Mouse (Mus musculus) testis, postnatal 14 days (tissue): ENCODE data around the gene Ccdc190.
A peak's percentile ranks its signal among the peaks of the same experiment; 100 is the strongest.

Experiments
- DNase-seq: peaks from one replicate; pipeline ENCODE4 v3.0.0; 2021; ENCODE audit warnings: low spot score

Ccdc190 gene

DNA sequence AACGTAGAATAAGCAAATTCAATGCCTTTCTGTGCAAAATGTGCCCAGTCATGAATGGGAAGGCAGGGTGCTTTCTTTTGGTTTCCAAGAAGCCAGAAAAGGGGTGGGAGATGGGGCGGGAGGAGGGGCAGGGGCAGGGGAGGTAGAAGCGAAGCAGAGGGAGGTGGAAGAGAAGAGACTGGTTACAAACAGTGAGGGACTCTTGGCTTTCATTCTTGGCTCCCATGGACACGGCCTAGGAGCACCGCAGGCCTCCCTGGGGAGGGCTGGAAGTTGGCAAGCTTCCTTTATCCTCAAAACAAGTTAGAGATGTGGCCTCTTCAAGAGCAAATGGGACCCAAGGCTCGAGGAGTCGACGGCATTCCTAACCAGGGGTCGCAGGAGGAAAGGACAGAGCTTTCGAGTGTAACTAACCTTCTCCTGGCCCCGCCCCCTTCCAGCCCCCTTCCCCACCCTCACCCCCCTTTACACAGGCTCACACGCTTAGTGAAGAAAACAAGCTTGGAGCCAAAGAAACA is at the start of gene Ccdc190:
Gene Ccdc190, plus strand, starts transcription at position 195 of the 518 bp plus-strand sequence.
- DNase-seq, result no peak

DNA sequence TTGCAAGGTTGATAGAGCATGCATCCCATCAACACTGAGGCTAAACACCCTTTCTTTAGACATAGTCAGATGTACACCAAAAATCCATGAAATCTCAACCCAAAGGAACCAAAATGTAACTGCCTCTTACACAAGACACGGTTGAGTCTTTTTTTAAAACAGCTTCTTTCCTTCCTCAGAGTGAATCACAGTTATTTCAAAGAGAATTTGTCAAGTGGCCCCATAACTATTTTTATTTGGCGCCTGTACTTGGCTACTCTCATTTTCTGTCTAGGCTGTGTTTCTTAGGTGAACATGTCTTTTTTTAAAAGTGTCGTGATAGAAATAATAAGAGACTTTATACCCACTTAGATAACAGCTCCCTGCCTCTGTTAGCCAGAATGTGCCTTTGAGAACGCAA is 49.4 kb upstream of the Ccdc190 start:
- no peak for DNase-seq

DNA sequence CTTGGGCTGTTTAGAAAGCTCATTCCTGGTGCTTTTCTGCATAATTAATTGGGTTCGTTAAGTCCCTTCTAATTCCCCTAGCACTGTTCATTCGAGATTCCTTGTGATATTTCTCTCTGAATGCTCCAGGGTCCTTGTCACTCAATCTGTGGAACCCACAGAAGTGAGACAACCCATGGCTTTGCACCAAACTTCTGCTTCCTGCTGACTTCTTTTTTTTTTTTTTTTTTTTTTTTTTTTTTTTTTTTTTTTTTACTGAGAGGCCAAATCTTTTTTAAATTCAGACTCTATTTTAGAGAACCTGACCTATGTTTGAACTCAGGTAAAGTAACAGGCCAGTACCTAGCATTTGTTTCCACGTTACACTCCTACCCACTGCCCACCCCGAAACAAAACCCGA is 48.3 kb upstream of the Ccdc190 start:
- no peak for DNase-seq

DNA sequence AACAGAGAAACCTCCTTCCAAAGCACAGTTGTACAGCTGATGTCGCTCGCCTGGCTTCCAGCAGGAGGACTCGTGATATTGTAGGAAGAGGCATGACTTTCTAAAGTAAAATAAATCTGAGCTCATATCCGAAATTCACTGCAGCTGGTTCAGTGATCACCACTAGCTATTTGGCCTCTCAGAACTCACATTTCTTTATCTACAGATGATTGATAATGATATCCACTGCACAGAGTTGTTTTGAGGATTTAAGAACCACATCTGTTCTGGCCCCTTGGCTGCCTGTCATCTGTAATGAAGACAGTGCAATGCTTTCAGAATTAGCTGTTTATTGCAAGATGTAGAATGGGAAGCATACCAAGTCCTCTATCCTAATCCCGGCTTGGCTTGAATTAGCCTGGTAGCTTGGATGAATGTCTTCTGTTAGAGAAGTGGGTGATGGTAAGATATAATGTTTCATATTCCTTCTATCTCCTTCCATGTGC is 45.3 kb upstream of the Ccdc190 start:
- DNase-seq, result no peak

DNA sequence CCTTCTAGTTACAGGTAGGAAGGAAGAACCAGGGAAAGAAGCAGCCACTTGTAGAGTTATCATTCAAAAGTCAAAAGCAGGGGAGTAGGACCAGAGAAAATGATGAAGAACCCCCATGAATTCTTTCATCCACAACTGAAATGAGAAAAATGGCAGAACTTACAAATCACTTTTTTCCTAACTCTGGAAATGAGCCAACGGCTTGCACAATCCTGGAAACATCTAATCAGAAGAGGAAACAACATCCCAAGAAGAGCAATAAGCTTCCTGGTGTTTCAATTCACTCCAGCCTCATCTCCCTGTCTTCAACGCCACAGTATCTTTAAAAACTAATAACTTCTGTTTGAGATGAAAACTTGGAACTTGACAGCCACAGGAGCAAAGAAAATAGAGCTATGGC is 39.2 kb upstream of the Ccdc190 start:
- no peak for DNase-seq

DNA sequence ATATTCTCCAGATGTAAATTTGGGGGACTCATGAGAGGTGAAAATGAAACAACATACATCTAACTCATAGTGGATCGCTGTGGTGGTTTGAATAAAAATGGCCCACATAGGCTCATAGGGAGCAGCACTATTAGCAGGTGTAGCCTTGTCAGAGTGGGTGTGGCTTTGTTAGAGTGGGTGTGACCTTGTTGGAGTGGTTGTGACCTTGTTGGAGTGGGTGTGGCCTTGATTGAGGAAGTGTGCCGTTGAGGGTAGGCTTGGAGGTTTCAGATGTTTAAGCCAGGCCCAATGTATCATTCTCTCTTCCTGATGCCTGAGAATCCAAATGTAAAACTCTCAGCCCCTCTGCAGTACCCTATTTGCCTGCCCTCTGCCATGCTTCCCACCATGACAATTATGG is 34.5 kb upstream of the Ccdc190 start:
- DNase-seq, result no peak

DNA sequence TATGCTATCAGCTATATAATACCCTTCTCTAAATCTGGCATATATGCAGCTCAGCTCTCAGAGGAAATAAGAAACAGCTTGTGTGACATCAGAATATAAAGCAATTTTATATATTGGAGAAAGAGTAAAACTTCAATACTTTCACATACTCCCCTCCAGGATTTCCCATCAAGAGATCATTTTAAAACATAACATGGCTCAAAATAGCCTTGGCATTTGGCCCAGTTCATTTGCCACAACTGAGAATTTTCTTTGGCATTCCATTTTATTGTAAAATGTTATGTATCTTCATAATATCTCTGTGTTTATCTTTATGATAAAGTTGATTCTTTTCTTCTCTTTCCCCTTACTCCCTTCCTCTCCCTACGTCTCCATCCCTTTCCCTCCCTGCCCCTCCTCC is 32.8 kb upstream of the Ccdc190 start:
- DNase-seq, result no peak

DNA sequence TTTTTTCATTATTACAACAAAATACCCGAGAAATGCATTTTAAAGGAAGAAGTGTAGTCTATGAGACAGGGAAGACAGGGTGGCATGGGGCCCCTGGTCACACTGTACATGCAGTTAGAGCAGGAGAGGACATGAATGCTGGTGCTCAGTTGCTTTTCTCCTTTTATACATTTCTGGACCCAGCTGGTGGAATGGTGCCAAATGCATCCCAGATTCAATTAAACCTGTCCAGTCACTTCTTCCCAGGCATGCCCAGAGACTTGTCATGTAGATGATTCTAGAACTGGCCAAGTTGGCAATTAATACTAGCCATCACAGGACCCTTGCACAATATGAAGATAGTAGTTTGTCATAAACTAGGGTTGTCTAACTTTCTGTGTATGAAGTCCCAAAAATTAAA is 30.5 kb upstream of the Ccdc190 start:
- no peak for DNase-seq

DNA sequence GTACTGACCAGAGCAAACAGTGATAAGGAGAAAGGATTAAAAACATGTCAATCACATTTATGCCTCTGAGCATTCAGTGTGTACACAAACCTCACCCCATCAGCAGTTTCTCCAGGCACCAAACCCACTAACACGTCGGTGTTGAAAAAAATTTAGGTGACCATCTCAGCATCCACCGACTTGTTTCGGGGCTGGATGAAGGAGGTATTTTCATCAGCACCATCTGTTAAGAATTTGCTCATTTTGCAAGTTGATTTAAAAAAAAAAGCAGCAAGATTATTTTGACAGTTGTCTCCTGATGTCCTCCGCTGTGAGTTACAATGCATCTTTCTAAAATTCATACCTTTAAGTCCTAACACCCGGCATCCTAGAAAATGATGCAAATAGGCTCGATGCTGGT is 29.8 kb upstream of the Ccdc190 start:
- no peak for DNase-seq

DNA sequence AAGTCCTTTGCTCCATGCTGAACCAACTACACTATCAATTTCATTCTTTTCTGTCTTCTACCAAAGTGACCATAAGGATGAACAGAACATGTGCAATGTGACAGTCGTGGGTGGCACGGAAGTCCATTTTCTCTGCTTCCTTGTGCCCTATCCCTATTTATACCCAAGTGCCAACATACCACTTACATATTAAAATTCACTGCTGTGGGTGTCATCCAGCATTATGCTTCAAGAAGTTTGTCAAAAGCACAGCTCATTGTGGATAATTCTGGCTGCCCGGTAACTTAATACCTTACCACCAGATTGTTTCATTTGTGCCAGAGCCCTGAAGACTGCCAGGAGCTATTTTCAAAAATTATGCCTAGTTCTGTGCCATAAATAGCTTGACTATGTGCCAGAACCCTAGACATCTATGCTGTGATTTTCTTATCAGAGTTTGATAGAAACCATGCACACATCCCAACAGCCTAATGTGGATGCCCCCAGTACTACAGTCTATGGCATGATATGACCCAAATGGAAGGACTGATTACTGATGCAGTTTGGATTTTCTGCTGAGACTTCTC is 27.6 kb upstream of the Ccdc190 start:
- no peak for DNase-seq

DNA sequence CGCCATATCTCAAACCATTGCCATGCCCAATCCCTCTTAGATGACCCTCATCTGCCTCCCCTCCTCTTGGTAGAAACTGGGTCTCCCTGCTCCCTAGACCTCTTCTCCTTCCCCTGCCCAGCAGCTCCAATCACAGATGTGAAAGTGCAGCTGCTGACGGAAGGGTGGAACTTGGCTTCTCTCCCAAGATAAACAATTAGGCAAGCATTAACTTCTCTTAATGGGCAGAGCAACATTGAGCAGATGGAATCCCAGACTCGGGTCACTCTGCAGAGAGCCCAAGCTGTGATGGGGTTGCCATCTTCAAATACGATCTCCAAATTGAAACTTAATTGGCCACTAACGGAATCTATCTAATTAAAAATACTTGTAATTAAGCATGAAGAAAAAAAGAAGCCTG is 19.3 kb upstream of the Ccdc190 start:
- DNase-seq, result no peak

DNA sequence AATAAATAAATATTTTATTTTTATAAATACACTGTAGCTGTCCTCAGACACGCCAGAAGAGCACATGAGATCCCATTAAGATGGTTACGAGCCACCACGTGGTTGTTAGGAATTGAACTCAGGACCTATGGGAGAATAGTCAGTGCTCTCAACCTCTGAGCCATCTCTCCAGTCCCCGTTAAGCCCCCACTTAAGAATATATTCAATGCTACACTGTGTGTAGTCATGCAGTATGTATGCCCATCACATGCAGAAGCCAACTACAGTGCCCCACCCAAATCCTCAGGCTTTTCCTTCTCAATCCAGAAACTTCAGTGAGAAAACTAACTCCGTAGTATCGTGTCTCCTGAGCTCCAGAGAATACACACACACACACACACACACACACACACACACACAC is 18.8 kb upstream of the Ccdc190 start:
- DNase-seq, result no peak

DNA sequence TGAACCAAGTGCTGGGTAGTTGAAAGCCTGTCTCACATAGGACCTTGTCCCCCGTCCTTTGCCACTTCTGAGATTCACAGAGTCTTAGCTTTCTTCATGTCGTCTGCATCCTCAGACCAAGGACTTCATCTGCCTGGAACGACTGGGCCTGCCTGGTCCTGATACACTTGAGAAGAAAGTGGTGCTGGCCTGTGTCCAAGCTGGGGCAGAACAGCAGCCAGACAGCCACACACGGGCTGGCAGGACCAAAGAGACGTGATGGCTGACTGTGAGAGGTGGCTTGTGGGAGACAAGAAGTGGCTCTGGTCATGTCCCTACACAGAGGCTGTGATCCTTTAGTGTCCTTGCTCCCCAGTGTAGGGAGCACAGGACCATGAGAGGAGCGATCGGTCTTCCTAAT is 17.7 kb upstream of the Ccdc190 start:
- no peak for DNase-seq

DNA sequence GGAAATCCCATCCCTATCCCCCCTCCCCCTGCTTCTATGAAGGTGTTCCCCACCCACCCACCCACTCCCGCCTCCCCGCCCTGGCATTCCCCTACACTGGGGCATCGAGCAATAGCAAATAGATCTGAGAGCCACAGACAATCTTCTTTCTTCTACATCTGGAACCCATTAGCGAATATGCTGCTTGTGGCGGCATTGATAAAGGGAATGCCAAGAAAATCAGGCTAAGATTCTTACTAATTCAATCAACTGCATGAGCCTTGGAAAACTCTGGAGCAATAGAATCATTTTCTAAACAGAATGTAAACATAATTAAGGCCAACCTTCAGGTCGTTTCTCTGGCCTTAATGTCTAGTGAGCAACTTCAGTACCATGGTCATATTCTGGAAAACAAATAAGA is 16.9 kb upstream of the Ccdc190 start:
- DNase-seq, result no peak

DNA sequence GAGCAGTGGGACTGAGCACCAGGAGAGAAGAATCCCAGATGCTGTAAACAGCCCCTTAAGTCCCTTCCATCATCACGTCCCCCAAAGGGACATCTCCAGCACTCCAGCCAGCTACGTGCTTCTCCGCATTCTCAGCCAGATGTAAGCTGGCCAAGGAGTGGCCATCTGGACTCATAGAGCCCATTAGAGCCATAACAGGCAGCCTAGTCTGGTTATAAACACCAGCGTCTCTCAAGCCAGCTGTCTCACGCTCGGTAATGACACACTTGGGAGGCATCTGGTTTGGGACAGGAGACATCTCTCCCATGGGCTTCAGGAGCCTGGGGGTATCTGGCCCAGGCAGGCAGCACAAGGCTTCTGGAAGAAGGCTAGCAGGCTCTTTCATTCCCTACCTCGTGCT is 11.8 kb upstream of the Ccdc190 start:
- DNase-seq, result no peak

DNA sequence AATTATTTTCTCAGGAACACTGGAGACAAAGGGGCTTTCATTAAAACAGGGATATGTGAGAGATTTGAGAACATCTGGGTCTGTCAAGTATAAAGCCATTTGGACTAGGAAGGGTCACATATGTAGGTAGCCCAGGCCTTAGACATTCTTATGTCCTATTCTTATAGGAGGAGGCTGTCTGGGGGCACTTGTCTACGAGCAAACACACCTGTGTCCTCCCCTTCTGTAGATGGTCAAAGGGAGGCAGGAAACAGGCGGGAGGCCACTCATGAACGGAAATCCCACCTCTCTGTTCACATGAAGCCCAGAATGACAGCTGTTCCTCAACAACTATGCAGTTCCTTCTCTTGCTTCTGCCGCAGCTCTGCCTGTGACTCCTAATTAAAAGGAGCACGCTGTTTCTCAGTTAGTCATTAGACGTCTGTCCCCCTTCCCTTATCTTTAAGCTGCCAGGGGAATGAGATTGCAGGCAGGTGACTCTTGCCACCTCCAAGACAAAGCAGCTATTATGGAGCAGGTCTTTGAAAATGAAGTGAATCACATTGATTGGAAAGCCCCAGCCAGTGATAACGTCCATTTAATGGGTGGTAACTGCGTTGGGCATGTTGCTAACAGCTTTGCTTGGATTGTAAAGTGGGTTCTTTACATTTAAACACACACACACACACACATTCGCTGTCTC is 11.2 kb upstream of the Ccdc190 start:
- no peak for DNase-seq

DNA sequence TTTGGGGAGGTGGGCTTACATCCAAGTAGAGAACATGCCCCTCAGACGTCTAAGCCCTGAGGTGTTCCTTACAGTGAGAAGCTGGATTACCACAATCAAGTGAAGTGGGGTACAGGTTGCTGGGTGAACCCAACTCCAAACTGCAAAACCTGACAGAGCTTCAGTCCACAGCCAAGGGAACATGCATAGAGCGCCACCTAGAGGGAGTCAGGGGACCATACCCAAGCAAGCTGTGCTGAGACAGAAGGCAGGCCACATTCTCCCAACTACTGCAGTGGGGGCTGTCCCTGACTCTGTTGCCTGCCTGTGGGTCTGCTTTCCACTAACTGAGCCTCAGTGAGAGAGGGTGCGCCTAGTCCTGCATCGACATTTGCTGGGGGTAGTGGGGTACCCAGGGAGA is 10.4 kb upstream of the Ccdc190 start:
- DNase-seq, result peak; percentile 27

DNA sequence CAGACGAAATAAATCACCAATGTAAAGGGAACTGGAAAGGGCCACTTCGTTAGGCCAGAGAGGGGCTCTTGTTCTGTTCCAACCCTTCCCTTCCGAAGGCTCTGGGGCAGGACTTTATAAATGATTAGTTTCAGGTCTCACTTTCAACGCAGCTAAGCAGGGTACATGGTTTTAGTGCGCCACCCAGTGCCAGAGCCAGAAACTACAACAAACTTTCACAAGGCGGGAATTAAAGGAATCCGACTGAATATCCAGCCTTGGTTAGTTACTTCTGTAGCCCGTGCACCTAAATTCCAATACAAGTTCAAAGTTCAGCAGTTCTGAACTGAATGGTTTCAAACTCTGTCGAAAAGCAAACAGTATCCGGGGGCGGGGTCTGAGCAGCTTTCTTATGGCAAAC is 9.2 kb upstream of the Ccdc190 start:
- peak; percentile 25 for DNase-seq

DNA sequence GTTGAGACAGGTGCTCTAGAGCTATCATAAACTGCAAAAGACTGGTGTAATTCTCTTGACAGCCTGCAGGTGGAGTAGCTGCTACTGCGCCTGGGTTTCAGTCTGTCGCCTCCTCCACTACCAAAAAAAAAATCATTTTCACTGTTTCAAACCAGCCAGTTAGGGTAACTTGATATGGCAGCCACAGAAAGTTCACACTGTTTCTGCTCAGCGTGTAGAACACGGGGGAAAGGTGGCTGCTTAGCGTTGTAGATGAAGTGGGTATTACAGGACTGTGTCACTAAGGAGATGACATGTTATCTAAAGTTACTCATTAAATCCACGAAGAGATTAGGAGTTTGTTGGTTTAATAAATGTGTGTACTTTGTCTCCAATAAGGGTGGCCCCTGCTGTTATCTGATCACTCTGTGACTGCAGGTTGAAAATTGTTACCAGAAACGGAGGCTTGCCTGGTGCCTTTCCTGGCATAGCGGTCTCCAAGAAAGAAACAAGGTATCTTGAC is 6.7 kb upstream of the Ccdc190 start:
- peak; percentile 62 for DNase-seq

DNA sequence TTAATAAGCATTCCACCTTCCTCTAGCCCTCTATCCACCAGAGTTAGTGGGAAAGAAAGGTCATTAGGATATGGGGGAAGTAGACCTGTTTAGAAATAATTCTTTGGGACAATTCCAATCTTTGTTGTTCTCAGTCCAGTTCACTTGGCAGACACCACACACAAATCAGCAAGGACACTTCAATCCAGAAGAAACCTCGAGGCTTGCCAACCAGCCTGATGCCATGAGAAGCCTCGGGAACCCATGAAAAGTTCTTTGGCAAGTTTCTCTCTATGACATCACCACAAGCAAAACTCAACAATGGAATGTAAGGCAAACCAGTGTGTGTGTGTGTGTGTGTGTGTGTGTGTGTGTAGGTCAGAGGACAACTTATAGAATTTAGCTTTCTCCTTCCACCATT is 3.9 kb upstream of the Ccdc190 start:
- no peak for DNase-seq

DNA sequence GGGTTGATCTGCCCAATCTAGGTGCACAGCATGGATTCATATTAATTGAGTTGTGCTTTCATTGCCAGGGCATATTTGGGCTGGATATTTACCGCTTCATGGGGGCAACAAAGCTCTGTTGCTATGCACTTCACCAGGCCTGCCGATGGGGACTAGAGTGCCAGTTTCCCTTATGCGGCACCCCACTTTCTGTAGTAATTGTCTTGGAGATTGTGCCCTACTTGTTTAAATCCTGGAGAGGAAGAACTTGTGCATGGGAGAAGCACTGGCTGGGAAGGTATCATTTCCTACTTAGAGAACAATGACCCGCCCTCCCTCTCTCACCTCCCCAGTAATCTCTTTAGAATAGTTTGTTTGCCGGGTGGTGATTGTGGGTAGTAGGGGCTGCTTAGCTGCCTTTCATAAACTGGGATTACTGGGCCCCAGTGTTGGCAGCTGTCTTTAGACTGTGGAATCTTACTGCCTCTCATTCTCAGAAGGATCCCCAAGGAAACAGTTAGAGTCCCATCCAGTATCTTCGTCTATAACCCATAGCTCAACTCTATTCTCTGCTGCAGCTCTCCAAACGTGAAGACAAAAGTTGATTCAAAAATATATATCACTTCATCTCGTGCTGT is 587 bp upstream of the Ccdc190 start:
- DNase-seq, result no peak

DNA sequence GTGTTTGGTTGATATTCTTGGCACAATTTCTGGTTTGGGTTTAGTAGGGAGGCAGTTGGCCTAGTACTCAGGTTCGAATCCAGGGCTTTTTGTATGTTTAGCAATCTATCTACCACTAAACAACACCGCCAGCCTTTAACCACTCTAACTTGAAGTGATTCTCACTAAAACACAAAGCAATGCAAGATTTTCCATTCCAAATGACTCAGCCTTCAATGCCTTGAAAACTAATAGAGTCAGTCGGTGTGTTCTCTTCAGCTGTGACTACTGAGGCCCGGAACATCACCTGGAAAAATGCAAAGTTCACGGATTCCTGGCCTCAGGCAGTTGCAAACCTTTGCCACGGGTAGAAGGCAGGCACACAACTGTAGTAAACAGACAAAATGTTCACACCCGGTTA is 3.2 kb downstream of the Ccdc190 start:
- DNase-seq, result no peak

DNA sequence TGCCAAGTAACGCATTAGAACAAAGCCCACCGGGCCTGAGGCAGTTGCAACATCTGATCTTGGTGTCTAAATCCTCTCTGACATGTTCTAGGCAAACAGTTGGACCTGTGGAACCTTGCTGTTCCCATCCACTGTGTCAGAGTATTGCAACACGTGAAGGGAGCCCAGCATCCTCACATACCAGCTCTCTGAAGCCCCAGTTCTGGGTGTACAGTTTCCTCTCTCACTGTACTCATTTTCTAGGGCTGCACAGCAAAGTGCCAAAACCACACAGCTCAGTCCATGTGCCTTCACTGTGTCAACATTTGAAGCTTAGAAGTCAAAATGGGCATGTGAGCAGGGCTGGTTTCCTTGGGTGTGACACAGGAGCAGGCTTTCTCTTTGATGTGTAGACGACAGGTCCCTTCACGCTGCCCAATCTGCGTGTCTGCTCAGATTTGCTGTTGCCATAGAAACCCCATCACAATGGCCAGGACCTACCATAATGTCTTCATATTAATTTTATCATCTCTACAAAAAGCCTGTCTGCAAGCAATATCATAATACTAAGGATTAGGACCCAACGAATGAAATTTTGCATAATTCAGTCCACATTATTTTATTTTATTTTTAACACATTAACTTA is 3.8 kb downstream of the Ccdc190 start:
- DNase-seq, result no peak
